Mouse (Mus musculus) left cerebral cortex, postnatal 4 days (tissue): ENCODE measurements around the gene Cib1. TPM values are rescaled to one million over a fixed set of nuclear protein-coding genes. Genes with fewer than 3 reads are reported as not detected.

Experiments
- DNase-seq: peaks from one replicate; pipeline ENCODE4 v3.0.0-alpha.2; 2022
- intact Hi-C: fragments of 180-260 bp; cut with DNase I; formaldehyde crosslinking; loops from one replicate; pipeline ENCODE4 v1.15.1; 2025
- total RNA-seq, 2 experiments: library from RNA; stranded (reverse); gene quantifications; 2 replicates each; pipeline ENCODE4 v1.2.3; 2021

Gene Cib1
- total RNA-seq = 10 to 100 TPM; 14.2 to 16.4 TPM

- DNase-seq = peak; percentile 93
- intact Hi-C loops = no loop called here
Observed at GRCm38 (mm10) chr7:80232489-80233029, at the start of gene Cib1, which contains the start of gene Gdpgp1. Gene Cib1 (minus strand): TSS chr7:80232813. Gene Gdpgp1 (plus strand): TSS chr7:80232865.

DNA sequence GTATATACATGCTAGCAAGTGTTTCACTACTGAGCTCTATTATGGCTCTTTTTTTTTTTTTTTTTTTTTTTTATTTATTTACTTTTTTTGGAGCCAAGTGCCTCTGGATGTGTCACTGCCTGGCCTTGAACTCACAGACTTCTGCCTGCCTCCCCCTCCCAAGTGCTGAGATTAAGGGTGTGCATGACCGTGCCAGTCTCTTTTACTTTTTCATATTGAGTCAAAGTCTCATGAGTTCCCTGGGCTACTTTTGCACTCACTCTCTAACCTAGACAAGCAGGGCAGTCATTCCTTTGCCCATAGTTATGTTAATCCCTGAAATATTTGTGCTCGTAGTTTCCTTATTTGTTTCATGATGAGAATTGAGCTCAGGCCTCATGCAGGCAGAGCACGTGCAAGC, 49.0 kb upstream of the Cib1 start:
- DNase-seq = no peak
- intact Hi-C loops = no loop called here

- no peak for DNase-seq
- intact Hi-C loops = no loop called here
Observed at GRCm38 (mm10) chr7:80280998-80281397, 48.4 kb upstream of the Cib1 start.

GRCm38 (mm10) chr7:80280032-80280431, 47.4 kb upstream of the Cib1 start:
- intact Hi-C loops = no loop called here

GRCm38 (mm10) chr7:80276374-80276773, 43.8 kb upstream of the Cib1 start:
- intact Hi-C loops = no loop called here
- DNase-seq = no peak

More at GRCm38 (mm10) chr7:80280032-80280431, 47.4 kb upstream of the Cib1 start:
- no peak for DNase-seq

DNA sequence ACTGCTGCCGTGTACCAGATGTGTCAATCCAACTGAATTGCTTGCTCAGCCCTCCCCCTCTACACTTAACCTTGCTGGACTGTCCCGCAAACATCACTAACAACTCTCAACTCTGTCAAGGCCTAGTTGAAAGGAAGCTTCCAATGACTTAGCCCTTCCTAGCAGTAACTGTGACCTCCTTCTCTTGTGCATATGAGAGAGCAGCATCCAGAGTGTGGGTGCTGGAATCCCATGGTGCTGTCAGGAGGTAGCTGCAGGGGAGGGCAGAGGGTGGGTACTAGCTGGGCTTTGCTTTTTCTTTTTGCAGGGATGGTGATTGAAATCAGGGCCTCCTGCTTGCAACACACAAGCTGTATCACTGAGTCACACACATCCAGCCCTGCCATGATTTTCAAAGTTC, 40.8 kb upstream of the Cib1 start:
- no peak for DNase-seq
- intact Hi-C loops = no loop called here

DNA sequence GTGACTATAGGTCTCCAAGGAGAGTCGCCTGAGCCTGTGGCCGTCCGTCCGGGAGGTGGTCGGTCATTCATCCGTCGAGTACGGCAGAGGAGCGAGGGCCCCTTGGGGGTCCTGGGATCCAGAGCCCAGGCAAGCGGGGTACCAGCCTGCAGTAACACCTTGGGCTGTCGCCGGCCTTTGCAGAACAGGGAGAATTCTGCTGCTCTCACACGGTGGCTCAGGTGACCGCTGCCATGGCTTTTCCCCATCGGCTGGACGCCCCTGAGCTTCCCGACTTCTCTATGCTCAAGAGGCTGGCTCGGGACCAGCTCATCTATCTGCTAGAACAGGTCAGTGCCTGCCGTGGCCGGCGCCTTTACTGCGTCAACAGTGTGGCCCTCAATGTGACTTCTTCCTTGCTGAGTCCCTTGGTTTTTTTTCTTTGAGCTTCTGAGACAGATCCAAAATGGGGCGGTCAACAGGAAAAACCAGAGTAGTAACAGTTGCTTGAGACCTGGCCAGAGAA, 37.2 kb upstream of the Cib1 start:
- DNase-seq = peak; percentile 51
- intact Hi-C loops = no loop called here

GRCm38 (mm10) chr7:80268897-80269750, 36.5 kb upstream of the Cib1 start, which contains the start of gene Vps33b:
Gene Vps33b (plus strand): TSS chr7:80269649.
- peak; percentile 97 for DNase-seq
- intact Hi-C loops = no loop called here

DNA sequence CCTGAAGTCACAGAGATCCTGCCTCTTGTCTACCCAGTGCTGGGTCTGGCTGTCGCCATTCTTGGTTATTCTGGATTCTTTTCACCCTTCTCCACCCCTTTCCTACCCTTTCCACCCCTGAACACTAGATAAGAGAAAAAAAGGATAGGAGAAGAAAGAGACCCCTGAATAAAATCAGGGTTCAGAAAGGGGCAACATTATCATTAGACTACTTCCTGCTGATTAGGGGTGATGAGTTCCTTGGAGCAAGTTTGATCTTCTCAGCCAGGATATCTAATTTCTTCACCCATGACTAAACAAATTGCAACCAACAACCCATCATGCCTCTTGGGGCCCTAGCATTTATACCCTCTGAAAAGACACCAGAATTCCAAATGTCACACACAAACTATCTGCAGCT, 35.2 kb upstream of the Cib1 start:
- intact Hi-C loops = no loop called here
- no peak for DNase-seq

DNA sequence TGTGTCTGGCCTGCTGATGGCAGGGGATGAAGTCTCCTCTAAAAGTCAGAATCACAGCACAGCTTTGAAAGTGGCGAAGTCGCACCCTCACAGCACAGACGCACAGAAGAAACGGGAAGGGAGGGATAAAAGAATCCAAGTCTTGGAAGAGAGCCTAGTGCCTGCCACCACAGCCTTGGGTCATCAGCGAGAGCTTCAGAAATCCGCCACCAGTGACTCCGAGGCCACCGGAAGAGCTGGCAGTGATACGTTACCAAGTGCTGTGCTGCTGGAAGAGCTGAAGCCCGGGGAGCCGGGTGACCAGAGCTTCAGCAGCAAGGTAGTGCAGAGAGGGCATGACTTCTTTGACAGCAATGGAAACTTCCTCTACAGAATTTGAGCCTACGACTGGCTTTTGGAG, 32.0 kb upstream of the Cib1 start:
- no peak for DNase-seq
- intact Hi-C loops = no loop called here

GRCm38 (mm10) chr7:80261372-80261990, 28.9 kb upstream of the Cib1 start:
- no peak for DNase-seq
- intact Hi-C loops = no loop called here

- DNase-seq = peak; percentile 87
- intact Hi-C loops = no loop called here
Observed at GRCm38 (mm10) chr7:80260625-80261371, 28.2 kb upstream of the Cib1 start, which contains the start of gene Ngrn. Gene Ngrn (plus strand): TSS chr7:80261215.

DNA sequence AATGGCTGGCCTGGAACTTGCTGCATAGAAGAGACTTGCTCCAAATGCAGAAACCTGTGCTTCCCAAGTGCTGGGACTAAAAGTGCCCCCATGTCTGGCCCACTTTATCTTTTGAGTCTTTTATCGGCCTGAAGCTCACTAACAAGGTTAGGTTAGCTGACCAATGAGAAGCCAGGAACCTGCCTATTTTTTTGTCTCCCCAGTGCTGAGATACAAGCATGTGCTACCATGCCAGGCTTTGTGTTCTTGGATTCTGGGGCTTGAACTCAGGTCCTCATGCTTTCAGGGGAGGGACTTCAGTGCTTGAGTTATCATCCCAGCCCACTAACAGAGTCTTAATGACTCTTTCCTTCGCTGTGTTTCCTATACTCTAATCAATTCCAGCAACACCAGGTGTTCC, 25.1 kb upstream of the Cib1 start:
- intact Hi-C loops = no loop called here
- DNase-seq = no peak

DNA sequence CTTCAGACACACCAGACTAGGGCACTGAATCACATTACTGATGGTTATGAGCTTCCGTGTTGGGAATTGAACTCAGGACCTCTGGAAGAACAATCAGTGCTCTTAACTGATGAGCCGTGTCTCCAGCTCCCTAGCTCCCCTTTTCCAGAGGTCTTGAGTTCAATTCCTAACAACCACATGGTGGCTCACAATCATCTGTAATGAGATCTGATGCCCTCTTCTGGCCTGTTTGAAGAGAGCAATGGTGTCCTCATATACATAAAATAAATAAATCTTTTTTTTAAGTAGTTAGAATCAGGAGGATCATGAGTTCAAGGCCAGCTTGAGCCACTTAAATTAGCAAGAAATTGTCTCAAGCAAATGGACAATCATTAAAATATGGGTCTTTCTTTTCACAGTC, 23.4 kb upstream of the Cib1 start:
- intact Hi-C loops = no loop called here
- DNase-seq = no peak

GRCm38 (mm10) chr7:80252886-80253285, 20.3 kb upstream of the Cib1 start:
- DNase-seq = no peak
- intact Hi-C loops = no loop called here

- intact Hi-C loops = no loop called here
- DNase-seq = no peak
Observed at GRCm38 (mm10) chr7:80252437-80252836, 19.8 kb upstream of the Cib1 start.

DNA sequence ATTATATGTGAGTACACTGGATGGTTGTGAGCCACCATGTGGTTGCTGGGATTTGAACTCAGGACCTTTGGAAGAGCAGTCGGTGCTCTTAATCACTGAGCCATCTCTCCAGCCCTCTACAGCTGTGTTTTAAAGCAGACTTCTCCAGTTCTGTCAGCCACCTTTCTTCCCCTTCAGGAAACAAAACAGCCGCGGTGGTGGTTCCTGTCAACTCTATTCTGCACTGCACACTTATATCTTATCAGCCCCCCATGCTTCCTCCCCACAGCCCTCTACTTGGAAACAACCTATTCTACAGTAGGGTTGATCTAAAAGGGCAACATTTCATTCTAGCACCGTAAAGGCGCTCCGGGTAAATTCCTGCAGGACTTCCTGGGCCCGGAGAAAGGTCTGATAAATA, 14.2 kb upstream of the Cib1 start:
- DNase-seq = no peak
- intact Hi-C loops = no loop called here

DNA sequence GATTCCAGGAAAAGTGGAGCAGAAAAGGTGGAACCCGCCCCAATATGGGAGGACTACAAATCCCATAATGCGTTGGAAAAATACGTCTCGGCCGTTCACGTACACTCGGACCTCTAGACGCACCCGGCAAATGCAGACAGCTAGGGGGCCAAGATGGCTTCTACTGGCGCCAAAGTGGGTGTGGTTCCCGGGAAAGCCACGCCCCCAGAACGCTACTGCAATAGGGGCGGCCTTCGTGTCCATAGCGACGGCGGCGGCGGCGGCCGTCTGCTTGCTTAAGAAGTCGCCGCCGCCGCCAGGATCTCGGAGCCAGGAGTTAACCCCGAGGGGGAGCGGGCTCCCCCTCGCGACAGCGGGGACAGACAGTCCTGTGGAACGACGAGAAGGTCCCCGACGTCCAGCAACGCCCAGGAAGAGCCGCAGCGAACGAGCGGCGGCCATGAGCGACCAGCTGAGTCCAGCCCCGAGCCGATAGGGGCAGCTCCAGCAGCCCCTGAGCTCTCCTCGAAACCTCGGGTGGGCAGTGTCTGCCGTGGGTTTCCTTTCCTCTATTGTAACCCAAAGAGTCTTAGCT, 13.6 kb upstream of the Cib1 start, which contains the start of gene Ttll13:
Gene Ttll13 (plus strand): TSS at position 229 of the 574 bp plus-strand sequence.
- intact Hi-C loops = no loop called here
- DNase-seq = peak; percentile 99

- intact Hi-C loops = no loop called here
Observed at GRCm38 (mm10) chr7:80244851-80245250, 12.2 kb upstream of the Cib1 start.

DNA sequence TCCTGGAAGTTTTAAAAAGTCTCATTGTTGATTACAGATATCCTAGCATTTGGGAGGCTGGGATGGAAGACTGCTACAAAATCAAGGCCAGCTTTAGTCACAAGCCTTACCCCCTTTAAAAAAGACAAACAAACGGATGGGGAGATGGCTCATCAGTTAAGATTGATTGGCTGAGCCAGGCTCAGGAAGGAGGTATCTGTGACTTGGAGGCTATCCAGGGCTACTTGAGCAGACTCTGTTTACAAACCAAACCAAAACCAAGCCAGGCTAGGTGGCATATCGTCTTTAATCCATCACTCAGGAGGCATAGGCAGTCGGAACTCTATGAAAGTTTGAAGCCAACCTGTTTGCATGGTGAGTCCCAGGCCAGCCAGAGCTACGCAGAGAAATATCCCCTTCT, 9.0 kb upstream of the Cib1 start:
- intact Hi-C loops = no loop called here
- DNase-seq = no peak

More at GRCm38 (mm10) chr7:80244851-80245250, 12.2 kb upstream of the Cib1 start:
- no peak for DNase-seq
